Mouse (Mus musculus): ENCODE data around the gene Ascl3. TPM values are rescaled to one million over a fixed set of nuclear protein-coding genes. Genes with fewer than 3 reads are reported as not detected.

The Ascl3 gene
- 0.50 and 0.57 TPM in 2 replicates for polyA plus RNA-seq (2015; fragmentation: Nextera tagmentation; extraction: Ambion mirVana)

- Histone ChIP-seq H3K4me2 (replicated peaks) (no peak within 1 kb of the TSS), H3K4me1 (peaks cover 11% of the 10 kb centered on the region; the same call in 1 of the 2 replicates), H3K36me3 (peaks cover 13% of the 10 kb centered on the region), H3K9me3 (replicated peaks) (no peaks in the 10 kb centered on the region), H3K9ac (no peak within 1 kb of the TSS), H3K4me3 (replicated peaks) (no peak within 1 kb of the TSS), H3K27me3 (no peaks in the 10 kb centered on the region), H3K27ac (replicated peaks) (0 out of 2 replicates have a peak within 1 kb of the TSS, but pooled peaks have one; percentile 9)
- ATAC-seq (ENCODE audit: insufficient number of reproducible peaks, low FRiP score, low TSS enrichment, low read depth), result no peak
- WGBS, result 62% methylated on average over 5 of the region's 5 CpGs
Measured at GRCm38 (mm10) chr7:109731626-109732025, at the start of gene Ascl3. Ascl3 (minus strand) TSS chr7:109731726.

- ATAC-seq (ENCODE audit: insufficient number of reproducible peaks, low FRiP score, low TSS enrichment, low read depth), result peak; percentile 40; the same call in 1 of the 2 replicates
- peaks cover 53% of the 10 kb centered on the region for H3K27me3 ChIP-seq
Measured at GRCm38 (mm10) chr7:109781087-109781469, 49.6 kb upstream of the Ascl3 start.

GRCm38 (mm10) chr7:109772251-109772650 lies 40.7 kb upstream of the Ascl3 start:
- Histone ChIP-seq H3K27me3 (no peaks in the 10 kb centered on the region), H3K9me3 (replicated peaks) (no peaks in the 10 kb centered on the region), H3K9ac (no peak overlapping the region), H3K4me2 (replicated peaks) (no peak overlapping the region), H3K4me3 (replicated peaks) (no peak overlapping the region), H3K27ac (replicated peaks) (no peak overlapping the region), H3K4me1 (no peaks in the 10 kb centered on the region), H3K36me3 (no peaks in the 10 kb centered on the region)
- ATAC-seq (ENCODE audit: insufficient number of reproducible peaks, low FRiP score, low TSS enrichment, low read depth), result no peak

More at GRCm38 (mm10) chr7:109781087-109781469, 49.6 kb upstream of the Ascl3 start:
- H3K9ac ChIP-seq, result no peak overlapping the region
- no peaks in the 10 kb centered on the region for H3K9me3 ChIP-seq (replicated peaks)
- no peak overlapping the region for H3K27ac ChIP-seq (replicated peaks)
- under 1% methylated on average over 24 of the region's 24 CpGs for WGBS
- no peaks in the 10 kb centered on the region for H3K36me3 ChIP-seq
- peak overlapping the region; percentile 99 for H3K4me2 ChIP-seq (replicated peaks)
- peak overlapping the region; percentile 49 for H3K4me3 ChIP-seq (replicated peaks)
- peaks cover 19% of the 10 kb centered on the region for H3K4me1 ChIP-seq

GRCm38 (mm10) chr7:109768699-109769383 lies 37.3 kb upstream of the Ascl3 start:
- no peaks in the 10 kb centered on the region for H3K27me3 ChIP-seq

GRCm38 (mm10) chr7:109767575-109768350 lies 36.2 kb upstream of the Ascl3 start:
- ATAC-seq (ENCODE audit: insufficient number of reproducible peaks, low FRiP score, low TSS enrichment, low read depth), result no peak
- Histone ChIP-seq H3K27me3 (no peaks in the 10 kb centered on the region), H3K27ac (replicated peaks) (no peak overlapping the region), H3K9ac (no peak overlapping the region), H3K9me3 (replicated peaks) (no peaks in the 10 kb centered on the region), H3K4me1 (no peaks in the 10 kb centered on the region), H3K4me3 (replicated peaks) (no peak overlapping the region), H3K4me2 (replicated peaks) (no peak overlapping the region), H3K36me3 (no peaks in the 10 kb centered on the region)
- WGBS, result 69% methylated on average over 7 of the region's 7 CpGs

More at GRCm38 (mm10) chr7:109768699-109769383, 37.3 kb upstream of the Ascl3 start:
- H3K36me3 ChIP-seq, result no peaks in the 10 kb centered on the region
- no peak overlapping the region for H3K27ac ChIP-seq (replicated peaks)
- WGBS, result 58% methylated on average over 2 of the region's 2 CpGs
- no peak overlapping the region for H3K4me2 ChIP-seq (replicated peaks)
- no peak overlapping the region for H3K4me3 ChIP-seq (replicated peaks)
- no peak overlapping the region for H3K9ac ChIP-seq
- no peak for ATAC-seq (ENCODE audit: insufficient number of reproducible peaks, low FRiP score, low TSS enrichment, low read depth)
- no peaks in the 10 kb centered on the region for H3K4me1 ChIP-seq
- no peaks in the 10 kb centered on the region for H3K9me3 ChIP-seq (replicated peaks)

GRCm38 (mm10) chr7:109764009-109764408 lies 32.5 kb upstream of the Ascl3 start:
- Histone ChIP-seq H3K9ac (no peak overlapping the region), H3K4me1 (no peaks in the 10 kb centered on the region), H3K27ac (replicated peaks) (no peak overlapping the region), H3K4me2 (replicated peaks) (no peak overlapping the region), H3K9me3 (replicated peaks) (no peaks in the 10 kb centered on the region), H3K36me3 (no peaks in the 10 kb centered on the region), H3K27me3 (no peaks in the 10 kb centered on the region), H3K4me3 (replicated peaks) (no peak overlapping the region)
- 67% methylated on average over 2 of the region's 2 CpGs for WGBS
- ATAC-seq (ENCODE audit: insufficient number of reproducible peaks, low FRiP score, low TSS enrichment, low read depth), result no peak

- no peak overlapping the region for H3K9ac ChIP-seq
- H3K4me3 ChIP-seq (replicated peaks), result no peak overlapping the region
- ATAC-seq (ENCODE audit: insufficient number of reproducible peaks, low FRiP score, low TSS enrichment, low read depth), result no peak
- H3K27me3 ChIP-seq, result no peaks in the 10 kb centered on the region
- H3K9me3 ChIP-seq (replicated peaks), result no peaks in the 10 kb centered on the region
- H3K27ac ChIP-seq (replicated peaks), result no peak overlapping the region
- 92% methylated on average over 3 of the region's 3 CpGs for WGBS
- no peak overlapping the region for H3K4me2 ChIP-seq (replicated peaks)
- peaks cover 19% of the 10 kb centered on the region for H3K4me1 ChIP-seq
- H3K36me3 ChIP-seq, result no peaks in the 10 kb centered on the region
Measured at GRCm38 (mm10) chr7:109756291-109756690, 24.8 kb upstream of the Ascl3 start.

- no peak overlapping the region for H3K4me2 ChIP-seq (replicated peaks)
- H3K27me3 ChIP-seq, result no peaks in the 10 kb centered on the region
- ATAC-seq (ENCODE audit: insufficient number of reproducible peaks, low FRiP score, low TSS enrichment, low read depth), result no peak
- H3K36me3 ChIP-seq, result no peaks in the 10 kb centered on the region
- no peak overlapping the region for H3K9ac ChIP-seq
- no peak overlapping the region for H3K4me3 ChIP-seq (replicated peaks)
- H3K9me3 ChIP-seq (replicated peaks), result no peaks in the 10 kb centered on the region
- H3K27ac ChIP-seq (replicated peaks), result no peak overlapping the region
- 70% methylated on average over 8 of the region's 8 CpGs for WGBS
- H3K4me1 ChIP-seq, result peaks cover 19% of the 10 kb centered on the region
Measured at GRCm38 (mm10) chr7:109754034-109754433, 22.5 kb upstream of the Ascl3 start.

GRCm38 (mm10) chr7:109752008-109752925 lies 20.7 kb upstream of the Ascl3 start, which contains the start of gene Tmem9b:
Tmem9b (minus strand) TSS chr7:109752875.
- H3K9me3 ChIP-seq (replicated peaks), result no peaks in the 10 kb centered on the region
- H3K27ac ChIP-seq (replicated peaks), result peak within 1 kb of the TSS; percentile 84
- peaks cover 19% of the 10 kb centered on the region for H3K4me1 ChIP-seq
- peak; percentile 87 for ATAC-seq (ENCODE audit: insufficient number of reproducible peaks, low FRiP score, low TSS enrichment, low read depth)
- no peaks in the 10 kb centered on the region for H3K27me3 ChIP-seq
- H3K36me3 ChIP-seq, result no peaks in the 10 kb centered on the region
- H3K4me2 ChIP-seq (replicated peaks), result peak within 1 kb of the TSS; percentile 74
- WGBS, result under 1% methylated on average over 74 of the region's 74 CpGs
- H3K9ac ChIP-seq, result peak within 1 kb of the TSS; percentile 86
- peak within 1 kb of the TSS; percentile 80 for H3K4me3 ChIP-seq (replicated peaks)

- Histone ChIP-seq H3K9ac (peak overlapping the region; percentile 86), H3K4me1 (peaks cover 19% of the 10 kb centered on the region), H3K4me2 (replicated peaks) (peak overlapping the region; percentile 74), H3K9me3 (replicated peaks) (no peaks in the 10 kb centered on the region), H3K4me3 (replicated peaks) (peak overlapping the region; percentile 80), H3K27me3 (no peaks in the 10 kb centered on the region), H3K27ac (replicated peaks) (peak overlapping the region; percentile 84; the same call in 1 of the 2 replicates), H3K36me3 (peaks cover 3% of the 10 kb centered on the region; the same call in 1 of the 2 replicates)
- no peak for ATAC-seq (ENCODE audit: insufficient number of reproducible peaks, low FRiP score, low TSS enrichment, low read depth)
- 2% methylated on average over 13 of the region's 13 CpGs for WGBS
Measured at GRCm38 (mm10) chr7:109751427-109752007, 20.0 kb upstream of the Ascl3 start.
